Mouse (Mus musculus) myocyte (in vitro differentiated cells): Measurements from ENCODE around the gene Haus4. TPM values are rescaled to one million over a fixed set of nuclear protein-coding genes. Genes with fewer than 3 reads are reported as not detected.
A peak's percentile ranks its signal among the peaks of the same experiment; 100 is the strongest.

Experiments
- H3K27me3 ChIP-seq: one replicate; pipeline ENCODE4 v1.6.1; 2011; ENCODE audit not compliant: control insufficient read depth, insufficient read depth, insufficient read length
- H3K36me3 ChIP-seq: one replicate; pipeline ENCODE4 v1.6.1; 2011; ENCODE audit not compliant: control insufficient read depth, insufficient read depth
- H3K4me2 ChIP-seq: one replicate; pipeline ENCODE4 v1.6.1; 2011; ENCODE audit warnings: low read depth, control low read depth
- H3K4me3 ChIP-seq: one replicate; pipeline ENCODE4 v1.5.1; 2011; ENCODE audit warnings: mild to moderate bottlenecking, control low read depth, moderate library complexity
- H3K79me2 ChIP-seq: one replicate; pipeline ENCODE4 v1.6.1; 2011; ENCODE audit not compliant: control insufficient read depth, insufficient read depth
- H3ac ChIP-seq: one replicate; pipeline ENCODE4 v1.6.1; 2011; ENCODE audit not compliant: control insufficient read depth, insufficient read length
- CEBPB ChIP-seq: IDR thresholded peaks from 2 replicates; pipeline ENCODE4 v1.6.1; 2011; ENCODE audit warnings: mild to moderate bottlenecking, moderate library complexity; ENCODE audit not compliant: poor library complexity, insufficient read depth, severe bottlenecking
- E2F4 ChIP-seq: IDR thresholded peaks from one replicate; pipeline ENCODE4 v1.6.1; 2011; ENCODE audit warnings: mild to moderate bottlenecking, control low read depth, moderate library complexity; ENCODE audit not compliant: insufficient read depth
- MAX ChIP-seq: IDR thresholded peaks from one replicate; pipeline ENCODE4 v1.6.1; 2011; ENCODE audit warnings: low read depth, mild to moderate bottlenecking, control low read depth
- MYOD1 ChIP-seq, 3 experiments: IDR thresholded peaks; one replicate each; pipeline ENCODE4 v1.6.1; 2011; ENCODE audit warnings: control low read depth in 2 of 3, low read depth in 2 of 3, mild to moderate bottlenecking in 2 of 3, moderate library complexity in 1 of 3; ENCODE audit not compliant: insufficient read length in 2 of 3, control insufficient read depth in 1 of 3
- MYOG ChIP-seq, 3 experiments: IDR thresholded peaks; one replicate each; pipeline ENCODE4 v1.6.1; 2011; ENCODE audit warnings: control low read depth in 2 of 3, low read depth in 2 of 3, mild to moderate bottlenecking in 2 of 3; ENCODE audit not compliant: insufficient read length in 2 of 3, control insufficient read depth in 1 of 3, insufficient read depth in 1 of 3
- POLR2A ChIP-seq: IDR thresholded peaks from one replicate; pipeline ENCODE4 v1.6.1; 2011; ENCODE audit warnings: low read depth, mild to moderate bottlenecking, control low read depth, moderate library complexity; ENCODE audit not compliant: insufficient read length
- POLR2AphosphoS2 ChIP-seq: IDR thresholded peaks from one replicate; pipeline ENCODE4 v1.6.1; 2011; ENCODE audit warnings: low read depth, control low read depth; ENCODE audit not compliant: insufficient read length
- REST ChIP-seq: IDR thresholded peaks from one replicate; pipeline ENCODE4 v1.6.1; 2011; ENCODE audit warnings: mild to moderate bottlenecking, control low read depth, moderate library complexity; ENCODE audit not compliant: insufficient read depth, insufficient read length
- SRF ChIP-seq: IDR thresholded peaks from one replicate; pipeline ENCODE4 v1.6.1; 2011; ENCODE audit warnings: low read depth; ENCODE audit not compliant: control insufficient read depth, insufficient read length
- TCF12 ChIP-seq: IDR thresholded peaks from one replicate; pipeline ENCODE4 v1.6.1; 2011; ENCODE audit warnings: mild to moderate bottlenecking, control low read depth; ENCODE audit not compliant: poor library complexity, insufficient read depth, severe bottlenecking
- TCF3 ChIP-seq: IDR thresholded peaks from one replicate; pipeline ENCODE4 v1.6.1; 2011; ENCODE audit warnings: low read depth, control low read depth; ENCODE audit not compliant: insufficient read length
- USF1 ChIP-seq: IDR thresholded peaks from one replicate; pipeline ENCODE4 v1.6.1; 2011; ENCODE audit warnings: low read depth, mild to moderate bottlenecking, control low read depth, moderate library complexity
- polyA plus RNA-seq: library from polyadenylated mRNA; unstranded; fragments of >200 nt; fragmentation: generic; extraction: Trizol; gene quantifications from one replicate; pipeline ENCODE4 v1.2.1, GENCODE M21; 2012; ENCODE audit warnings: missing spikeins

Haus4 gene
- polyA plus RNA-seq, 1 experiment = 23.5 TPM

DNA sequence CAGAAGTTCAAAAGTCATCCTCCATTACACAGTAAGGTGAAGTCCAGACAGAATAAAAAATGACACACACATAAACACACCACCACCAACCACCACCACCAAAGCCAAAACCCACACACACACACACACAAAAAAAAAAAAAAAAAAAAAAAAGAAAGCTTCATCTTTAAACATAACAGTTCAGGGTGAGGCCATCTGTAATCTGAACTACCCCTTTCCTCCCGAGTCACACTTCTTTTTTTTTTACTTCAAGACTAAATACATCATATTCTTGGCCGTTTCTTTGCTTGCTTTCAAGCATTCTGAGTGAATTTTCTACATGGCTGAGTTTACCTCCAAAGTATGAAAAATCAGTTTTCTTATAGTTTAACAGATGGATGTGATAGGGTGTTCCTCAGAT is 47.2 kb upstream of the Haus4 start:
- TF ChIP-seq SRF (no peak), REST (no peak), USF1 (no peak), MAX (no peak), POLR2AphosphoS2 (no peak), CEBPB (no peak), MYOG (IDR thresholded peaks at IDR 0.05; ENCODE audit: control insufficient read depth in 1 of 3, insufficient read depth in 1 of 3, insufficient read length in 2 of 3, low read depth in 2 of 3) (no peak), TCF3 (no peak), E2F4 (no peak), MYOD1 (IDR thresholded peaks at IDR 0.05; ENCODE audit: control insufficient read depth in 1 of 3, insufficient read length in 2 of 3, low read depth in 2 of 3) (no peak), TCF12 (no peak), POLR2A (no peak)
- no peak overlapping the region for H3K4me3 ChIP-seq
- no peak overlapping the region for H3K4me2 ChIP-seq
- no peaks in the 10 kb centered on the region for H3K79me2 ChIP-seq
- no peaks in the 10 kb centered on the region for H3K27me3 ChIP-seq
- H3K36me3 ChIP-seq = no peaks in the 10 kb centered on the region
- H3ac ChIP-seq = no peak overlapping the region

GRCm38 (mm10) chr14:54597084-54597483 is 42.7 kb upstream of the Haus4 start:
- no peak overlapping the region for H3K4me2 ChIP-seq
- no peak overlapping the region for H3ac ChIP-seq
- no peaks in the 10 kb centered on the region for H3K36me3 ChIP-seq
- H3K27me3 ChIP-seq = no peaks in the 10 kb centered on the region
- TF ChIP-seq TCF12 (no peak), MYOG (IDR thresholded peaks at IDR 0.05; ENCODE audit: control insufficient read depth in 1 of 3, insufficient read depth in 1 of 3, insufficient read length in 2 of 3, low read depth in 2 of 3) (no peak), REST (no peak), POLR2A (no peak), CEBPB (no peak), POLR2AphosphoS2 (no peak), TCF3 (no peak), MAX (no peak), E2F4 (no peak), MYOD1 (IDR thresholded peaks at IDR 0.05; ENCODE audit: control insufficient read depth in 1 of 3, insufficient read length in 2 of 3, low read depth in 2 of 3) (no peak), SRF (no peak), USF1 (no peak)
- H3K79me2 ChIP-seq = no peaks in the 10 kb centered on the region
- no peak overlapping the region for H3K4me3 ChIP-seq

DNA sequence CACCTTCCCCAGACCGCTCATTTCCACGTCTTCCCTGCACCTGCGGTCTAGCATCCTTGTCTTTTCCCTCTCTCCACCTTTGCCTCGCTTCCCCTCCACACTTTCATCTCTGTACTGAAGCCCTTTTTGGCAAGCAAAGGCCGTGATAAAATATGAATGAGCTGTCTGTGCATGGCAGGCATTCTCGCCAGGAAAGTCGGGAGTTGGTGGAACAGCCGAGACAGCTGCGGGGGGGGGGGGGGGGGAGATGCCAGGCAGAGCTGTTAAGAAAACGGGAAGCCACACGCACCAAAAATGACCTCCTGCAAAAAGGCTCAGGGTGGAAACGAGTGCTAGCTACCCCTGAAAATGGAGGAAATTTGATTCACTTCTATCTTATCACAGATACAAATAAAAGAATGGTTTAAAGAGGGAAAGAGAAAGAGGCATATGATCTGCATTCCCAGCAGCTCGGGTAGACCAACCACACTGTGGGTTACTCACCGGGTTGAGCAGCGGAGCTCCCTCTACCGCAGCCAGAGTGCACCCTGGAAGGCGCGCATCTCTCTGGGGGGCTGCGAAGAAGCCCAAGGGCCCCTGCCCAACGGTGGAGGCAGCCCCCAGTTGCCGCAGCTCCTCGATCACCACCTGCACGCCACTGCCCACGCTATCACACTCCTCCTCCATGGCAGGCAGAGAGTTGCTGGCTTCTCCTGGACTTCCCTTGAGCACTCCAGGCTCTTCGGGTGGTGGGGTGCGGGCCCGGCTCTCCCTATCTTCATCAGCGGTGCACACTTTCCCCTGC is 40.4 kb upstream of the Haus4 start:
- H3K4me3 ChIP-seq = no peak overlapping the region
- H3K79me2 ChIP-seq = no peaks in the 10 kb centered on the region
- H3K4me2 ChIP-seq = no peak overlapping the region
- no peaks in the 10 kb centered on the region for H3K36me3 ChIP-seq
- H3ac ChIP-seq = no peak overlapping the region
- no peaks in the 10 kb centered on the region for H3K27me3 ChIP-seq
- TF ChIP-seq USF1 (no peak), TCF12 (no peak), TCF3 (no peak), MYOG (IDR thresholded peaks at IDR 0.05; ENCODE audit: control insufficient read depth in 1 of 3, insufficient read depth in 1 of 3, insufficient read length in 2 of 3, low read depth in 2 of 3) (peak in 1 of 3 experiments; percentile 15), POLR2A (no peak), MAX (no peak), CEBPB (no peak), E2F4 (no peak), MYOD1 (IDR thresholded peaks at IDR 0.05; ENCODE audit: control insufficient read depth in 1 of 3, insufficient read length in 2 of 3, low read depth in 2 of 3) (peak in 1 of 3 experiments; percentile 45), REST (no peak), POLR2AphosphoS2 (no peak), SRF (no peak)

DNA sequence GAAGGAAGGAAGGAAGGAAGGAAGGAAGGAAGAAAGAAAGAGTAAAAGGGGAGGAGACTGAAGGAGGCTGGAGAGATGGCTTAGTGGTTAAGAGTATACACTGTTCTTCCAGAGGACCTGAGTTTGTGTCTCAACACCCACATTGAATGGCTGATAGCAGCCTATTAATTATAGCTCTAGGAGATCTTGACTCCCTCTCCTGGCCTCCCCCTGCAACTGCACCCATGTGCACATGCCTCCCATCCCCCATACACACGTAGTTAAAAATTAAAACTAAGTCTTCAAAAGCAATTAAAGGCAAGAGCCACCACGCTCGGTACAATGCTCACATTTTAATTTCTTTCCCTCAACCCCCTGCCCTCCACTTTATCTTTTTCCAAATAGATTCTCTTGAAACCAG is 39.6 kb upstream of the Haus4 start:
- H3K36me3 ChIP-seq = no peaks in the 10 kb centered on the region
- H3K79me2 ChIP-seq = no peaks in the 10 kb centered on the region
- no peak overlapping the region for H3K4me3 ChIP-seq
- no peak overlapping the region for H3ac ChIP-seq
- no peaks in the 10 kb centered on the region for H3K27me3 ChIP-seq
- no peak overlapping the region for H3K4me2 ChIP-seq
- no peak for TF ChIP-seq POLR2A
- TF ChIP-seq POLR2AphosphoS2 = no peak
- no peak for TF ChIP-seq MAX
- no peak for TF ChIP-seq E2F4
- no peak for TF ChIP-seq SRF
- TF ChIP-seq MYOG (IDR thresholded peaks at IDR 0.05; ENCODE audit: control insufficient read depth in 1 of 3, insufficient read depth in 1 of 3, insufficient read length in 2 of 3, low read depth in 2 of 3) = no peak
- no peak for TF ChIP-seq TCF3
- no peak for TF ChIP-seq CEBPB
- no peak for TF ChIP-seq TCF12
- no peak for TF ChIP-seq MYOD1 (IDR thresholded peaks at IDR 0.05; ENCODE audit: control insufficient read depth in 1 of 3, insufficient read length in 2 of 3, low read depth in 2 of 3)
- no peak for TF ChIP-seq REST
- TF ChIP-seq USF1 = no peak
